Mouse (Mus musculus) cerebellum, adult 18-20 months (tissue): ENCODE results near the gene Homer2.

Experiments
- DNase-seq, 2 experiments: peaks; one replicate each; pipeline ENCODE4 v3.0.0; 2021

Gene Homer2

DNA sequence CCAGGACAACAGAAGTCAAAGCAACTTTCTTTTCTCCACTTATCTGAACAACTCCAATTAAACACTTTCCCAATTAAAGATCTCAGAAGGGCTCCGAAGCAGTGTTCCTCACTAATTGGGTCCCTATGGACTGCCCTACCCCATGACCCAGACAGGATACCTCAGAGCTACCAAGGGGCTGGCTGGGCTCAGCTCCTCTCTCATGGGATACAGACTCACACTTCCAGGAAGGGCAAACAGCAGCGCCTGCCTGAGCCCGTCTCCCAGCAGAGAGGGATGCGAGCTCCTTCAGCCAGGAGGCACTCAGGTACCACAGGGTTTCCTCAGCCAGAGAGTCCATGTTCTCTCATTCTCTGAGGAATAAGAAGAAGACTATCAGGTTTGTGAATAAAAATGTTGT is 9.4 kb downstream of the Homer2 start:
- no peak for DNase-seq

DNA sequence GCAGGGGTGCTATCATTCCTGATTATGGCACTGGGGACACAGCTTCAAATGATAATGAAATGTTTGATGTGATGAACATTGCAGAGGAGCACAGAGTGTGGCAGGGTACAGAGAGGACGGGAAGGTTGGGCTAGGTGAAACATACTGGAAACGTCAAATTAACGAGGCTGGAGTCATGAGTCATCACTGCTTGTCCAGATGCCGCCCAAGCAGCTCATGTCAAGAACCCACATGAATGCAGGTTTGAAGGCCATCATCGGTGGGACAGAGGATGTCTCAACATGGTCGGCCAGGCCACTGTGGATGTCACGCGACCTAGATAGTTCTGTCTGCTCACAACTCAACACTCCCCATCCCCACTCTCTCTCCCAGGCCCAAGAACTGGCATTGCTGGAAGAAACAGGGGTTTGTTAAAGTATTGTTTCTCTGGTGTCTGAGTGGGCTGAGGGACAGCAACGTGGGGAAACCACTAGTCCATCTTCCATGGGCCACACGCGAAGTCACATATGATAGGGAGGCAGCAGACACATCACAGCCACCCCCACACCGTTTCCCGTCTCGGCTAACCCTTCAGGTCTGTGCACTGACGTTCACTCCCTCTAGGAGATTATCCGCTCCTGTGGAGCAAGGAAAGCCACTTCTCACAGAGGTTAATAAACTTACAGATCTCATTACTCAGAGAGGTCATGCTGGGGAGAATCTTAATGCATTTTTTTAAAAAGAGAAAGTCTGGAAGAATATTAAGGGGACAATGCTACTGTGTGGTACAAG is 11.4 kb downstream of the Homer2 start:
- no peak for DNase-seq

DNA sequence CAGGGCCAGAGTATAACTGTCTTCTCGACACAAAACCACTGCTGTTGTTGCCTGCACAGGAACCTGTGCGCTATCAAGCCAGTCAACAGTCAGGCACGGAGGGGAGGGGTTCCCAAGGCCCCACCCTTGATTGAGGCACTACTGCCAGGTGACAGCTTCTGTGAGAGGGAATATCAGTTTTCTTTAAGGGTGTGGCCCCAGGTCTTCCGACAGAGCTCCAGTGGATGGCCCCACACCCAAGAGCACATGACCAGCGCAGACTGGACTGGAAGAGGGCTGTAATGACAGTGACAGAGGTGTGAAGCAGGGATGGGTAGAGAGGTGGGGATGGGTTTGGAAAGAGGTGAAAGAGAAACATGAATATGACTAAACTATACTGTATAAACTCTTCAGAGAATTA is 16.3 kb downstream of the Homer2 start:
- no peak for DNase-seq

DNA sequence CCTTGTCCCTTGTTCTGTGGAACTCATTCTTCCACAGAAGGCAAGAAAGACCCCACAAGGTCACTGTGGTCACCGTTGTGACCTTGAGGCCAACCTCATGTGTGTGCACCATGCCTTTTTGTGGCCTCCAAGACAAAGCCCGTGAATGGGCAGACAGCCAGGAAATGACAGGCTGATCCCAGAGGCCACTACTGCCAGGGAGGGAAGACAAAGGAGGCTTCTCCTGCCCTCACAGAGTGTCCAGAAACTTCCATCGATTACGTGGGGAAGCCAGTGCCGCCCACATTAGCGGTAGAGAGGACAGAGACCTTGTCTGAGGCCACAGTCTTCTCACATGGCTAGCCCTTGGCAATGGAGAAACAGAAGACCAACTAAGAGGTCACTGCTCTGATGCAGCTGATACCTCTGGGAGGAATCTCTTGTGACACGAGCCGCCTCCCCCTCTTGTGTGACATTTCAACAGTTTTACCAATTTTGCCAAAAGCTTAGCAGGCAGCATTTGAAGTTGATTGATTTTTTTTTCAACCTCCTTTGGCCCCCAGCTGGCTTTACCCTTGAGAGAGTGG is 18.1 kb downstream of the Homer2 start:
- no peak for DNase-seq

DNA sequence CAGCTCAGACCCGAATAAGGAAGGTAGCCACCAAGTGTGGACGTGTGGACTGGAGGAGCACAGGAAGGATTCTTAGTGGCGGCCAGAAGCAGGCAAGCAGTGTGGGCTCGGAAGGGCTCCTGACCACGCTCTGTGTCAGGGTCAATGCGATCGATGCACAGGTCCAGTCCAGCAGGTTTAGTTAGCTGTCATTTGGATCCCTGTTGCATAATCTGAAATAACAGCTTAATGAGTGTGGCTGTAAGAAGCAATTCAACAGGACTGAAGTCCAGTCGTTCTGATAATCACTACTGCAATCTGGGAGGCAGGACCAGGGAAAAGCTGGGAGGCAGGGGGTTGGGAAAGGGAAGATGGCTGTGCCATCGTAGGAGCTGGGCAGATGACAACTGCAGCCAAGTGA is 18.9 kb downstream of the Homer2 start:
- no peak for DNase-seq

DNA sequence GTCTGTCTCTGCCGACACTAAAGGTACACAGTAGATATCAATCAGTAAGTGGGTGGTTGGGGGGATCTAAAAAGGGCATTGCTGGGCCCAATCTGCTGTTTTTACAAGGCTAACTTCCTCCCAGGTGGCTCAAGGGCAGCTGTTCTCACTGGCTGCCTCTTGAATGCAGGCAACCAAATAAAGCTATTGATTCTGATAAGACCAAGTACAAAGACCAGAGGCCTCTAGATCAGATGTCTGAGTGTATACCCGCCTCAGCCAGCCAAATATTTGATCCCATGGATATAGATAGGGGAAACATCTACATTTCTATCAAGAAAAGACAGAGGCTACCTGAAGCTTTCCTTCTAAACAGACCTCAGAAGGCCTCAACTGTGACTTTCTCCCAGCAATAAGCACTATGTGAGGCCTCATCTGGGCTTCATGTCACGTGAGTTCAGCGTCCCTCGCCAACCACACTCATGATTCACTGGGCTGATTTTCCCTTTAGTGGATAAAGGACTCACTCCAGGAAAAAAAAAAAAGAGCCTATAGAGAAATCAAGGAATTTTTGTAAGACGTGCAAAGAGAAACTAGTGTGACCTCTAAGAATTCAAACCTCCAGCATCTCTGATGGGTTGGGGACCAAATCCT is 19.5 kb downstream of the Homer2 start:
- no peak for DNase-seq

DNA sequence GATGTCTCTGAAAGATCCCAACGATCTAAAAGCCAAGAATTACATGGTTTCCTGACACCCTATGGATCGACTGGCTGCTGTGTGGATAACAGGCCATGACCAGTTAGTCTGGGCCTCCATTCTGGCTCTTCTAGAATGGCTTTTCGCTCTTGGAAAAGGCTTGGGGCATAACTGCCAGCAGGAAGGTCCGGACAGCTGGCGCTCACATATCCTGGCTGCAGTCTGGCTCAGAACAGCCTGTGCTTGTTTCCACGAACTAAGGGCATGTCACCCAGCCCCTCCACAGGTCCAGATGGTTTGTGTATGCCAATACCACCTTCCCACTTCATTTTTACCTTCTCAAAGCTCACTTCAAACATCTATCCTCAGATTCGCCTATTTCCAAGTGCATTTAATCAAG is 22.0 kb downstream of the Homer2 start:
- DNase-seq = peak; percentile 79 to 86

DNA sequence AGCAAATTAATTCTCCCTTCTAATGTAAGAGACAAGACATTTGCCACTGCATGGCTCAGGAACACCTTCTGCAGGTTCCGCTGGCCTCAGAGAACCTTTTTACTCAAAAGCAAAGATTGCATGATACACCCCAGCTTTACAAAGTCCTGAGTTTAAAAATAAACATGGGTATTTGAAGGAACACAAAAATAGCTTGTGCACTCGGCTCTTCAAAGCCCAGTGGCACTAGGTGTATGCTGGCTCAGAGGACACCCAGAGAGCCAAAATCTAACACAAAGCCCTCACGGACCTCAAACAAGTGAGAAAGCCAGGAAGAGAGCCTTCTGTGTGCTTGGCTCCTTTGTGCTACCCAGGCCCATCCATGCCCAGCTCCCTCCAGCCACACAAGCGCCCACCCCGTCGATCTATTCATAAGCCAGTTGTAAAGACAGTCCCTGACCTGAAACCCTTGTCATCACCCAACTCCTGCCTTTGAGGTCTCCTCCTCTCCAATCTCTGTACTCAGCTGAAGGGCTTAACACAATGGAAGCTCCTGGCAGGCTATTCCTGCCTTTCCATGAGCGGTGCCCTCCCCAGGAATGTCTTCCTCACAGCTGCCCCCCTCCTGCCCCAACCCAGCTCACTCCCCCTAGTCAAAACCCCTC is 23.4 kb downstream of the Homer2 start:
- DNase-seq = no peak

DNA sequence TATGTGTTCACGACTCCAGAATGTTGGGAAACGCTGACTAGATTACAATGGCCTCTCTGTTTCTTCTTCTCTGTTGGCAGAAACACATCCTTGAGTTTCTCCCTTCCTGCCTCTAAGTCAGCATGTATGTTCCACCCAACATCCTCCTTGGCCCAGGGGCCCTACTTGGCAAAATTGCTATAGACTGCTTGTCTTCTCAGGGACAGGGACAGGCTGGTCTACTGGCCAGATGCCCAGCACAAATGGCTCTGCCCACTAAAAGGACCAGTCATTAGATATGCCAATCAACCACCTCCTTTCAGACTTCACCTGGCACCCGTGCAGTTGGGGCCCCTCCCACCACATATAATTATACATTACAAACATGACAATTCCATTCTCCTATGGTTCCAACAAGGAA is 25.9 kb downstream of the Homer2 start:
- DNase-seq = no peak

DNA sequence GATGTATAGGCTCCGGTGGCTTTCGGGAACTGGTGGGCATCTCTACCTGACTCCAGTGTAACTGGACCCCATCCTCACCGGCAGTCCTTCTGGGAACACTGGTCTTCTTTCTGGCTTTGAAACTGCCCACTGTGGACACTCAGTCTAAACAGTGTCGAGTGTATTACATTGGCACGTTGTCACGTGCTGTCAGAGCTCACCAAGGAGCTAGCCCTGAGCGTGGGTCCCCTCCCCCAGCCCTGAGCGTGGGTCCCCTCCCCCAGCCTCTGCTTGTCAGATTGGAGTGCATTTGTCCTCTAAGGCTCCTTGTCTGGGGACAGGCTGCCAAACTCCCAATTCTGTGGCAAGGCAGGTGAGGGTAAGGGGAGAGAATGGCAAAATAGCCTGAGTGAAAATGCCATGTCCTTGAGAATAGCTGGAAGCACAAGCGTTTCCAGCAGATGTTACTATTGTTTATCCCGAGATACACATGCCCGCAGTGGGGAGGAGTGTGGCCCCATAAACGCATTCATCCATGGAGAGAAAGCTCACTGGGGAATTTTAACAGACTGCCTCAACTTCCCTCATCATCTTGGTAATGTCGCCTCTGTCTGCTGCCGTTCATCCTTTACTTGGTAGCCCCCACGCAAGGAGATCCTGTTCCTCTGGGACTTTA is 33.8 kb downstream of the Homer2 start:
- DNase-seq = no peak

DNA sequence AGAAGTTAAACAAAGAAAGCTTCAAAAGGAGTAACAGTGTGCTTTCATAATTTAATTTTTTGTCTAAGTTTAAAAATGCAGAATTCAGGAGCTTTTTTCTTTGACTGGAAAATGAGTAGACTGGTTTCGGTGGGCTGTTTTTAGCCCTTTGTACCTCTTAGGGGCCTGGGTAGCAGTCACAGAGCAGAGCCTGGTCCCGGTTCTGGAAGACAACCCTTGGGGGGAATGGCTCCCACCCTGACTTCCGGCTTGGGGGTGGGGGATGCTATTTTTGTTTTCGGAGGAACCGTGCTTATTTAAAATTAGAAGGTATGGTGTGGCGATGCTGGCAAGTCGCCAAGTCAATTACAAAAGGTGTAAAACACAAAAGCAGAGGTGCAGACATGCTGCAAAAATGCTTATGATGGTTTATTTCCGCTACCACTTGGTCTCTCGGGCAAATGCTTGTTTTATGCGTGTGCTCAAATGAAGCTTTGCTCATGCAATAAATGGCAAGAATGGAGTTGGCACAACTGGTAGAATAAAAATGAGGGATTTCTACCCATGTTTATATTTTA is 34.5 kb downstream of the Homer2 start:
- DNase-seq = no peak

DNA sequence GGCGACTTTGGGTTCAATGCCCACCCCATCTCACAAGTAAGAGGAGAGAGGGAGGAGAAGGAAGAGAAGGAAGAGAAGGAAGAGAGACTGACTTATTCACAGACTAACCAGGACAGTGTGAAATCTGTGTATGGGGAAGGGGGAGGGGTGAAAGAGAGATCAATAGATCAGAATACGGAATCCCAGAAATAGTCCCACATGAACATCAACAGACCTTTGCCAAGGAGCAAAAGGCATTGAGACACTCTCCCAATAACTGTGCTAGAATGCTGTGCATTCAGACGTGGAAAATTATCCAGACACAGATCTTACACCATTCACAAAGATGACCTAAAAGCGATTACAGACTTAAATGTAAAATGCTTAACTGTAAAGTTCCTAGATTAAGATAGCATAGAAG is 40.2 kb downstream of the Homer2 start:
- no peak for DNase-seq

DNA sequence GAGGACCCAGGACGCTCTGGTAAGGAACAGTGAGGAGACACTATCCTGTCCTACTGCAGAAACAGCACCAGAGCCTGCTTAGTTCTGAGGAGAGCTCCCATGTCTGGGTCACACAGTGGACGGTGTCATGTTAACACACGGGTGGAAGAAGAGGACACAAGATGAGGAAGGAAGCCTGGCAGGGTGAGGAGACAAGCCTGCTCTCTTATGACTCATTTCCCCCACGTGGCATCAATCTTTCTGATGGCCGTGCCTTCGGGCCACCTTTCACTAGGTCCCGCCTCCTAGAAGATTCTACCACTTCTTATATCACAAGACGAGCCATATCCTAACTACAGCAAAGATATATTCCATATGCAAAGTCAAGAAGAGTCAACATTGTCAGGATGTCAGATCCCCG is 40.7 kb downstream of the Homer2 start:
- no peak for DNase-seq

DNA sequence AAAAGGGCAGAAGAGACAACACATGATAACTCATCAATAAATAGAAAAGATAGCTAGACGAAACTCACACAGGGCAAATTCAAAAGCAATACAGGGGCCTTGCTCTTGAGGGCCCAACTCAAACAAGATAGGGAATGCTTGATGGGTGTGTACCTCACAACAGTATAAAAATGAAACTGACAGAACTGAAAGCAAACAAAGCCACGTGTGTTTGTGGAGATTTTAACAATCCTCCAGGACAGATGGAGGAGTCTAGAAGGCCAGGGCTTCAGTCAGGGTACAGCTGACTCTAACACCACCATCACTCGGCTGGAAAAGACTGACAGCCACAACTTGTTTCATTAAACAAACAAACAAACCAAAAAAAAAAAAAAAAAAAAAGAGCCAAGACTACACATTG is 44.3 kb downstream of the Homer2 start:
- DNase-seq = no peak

DNA sequence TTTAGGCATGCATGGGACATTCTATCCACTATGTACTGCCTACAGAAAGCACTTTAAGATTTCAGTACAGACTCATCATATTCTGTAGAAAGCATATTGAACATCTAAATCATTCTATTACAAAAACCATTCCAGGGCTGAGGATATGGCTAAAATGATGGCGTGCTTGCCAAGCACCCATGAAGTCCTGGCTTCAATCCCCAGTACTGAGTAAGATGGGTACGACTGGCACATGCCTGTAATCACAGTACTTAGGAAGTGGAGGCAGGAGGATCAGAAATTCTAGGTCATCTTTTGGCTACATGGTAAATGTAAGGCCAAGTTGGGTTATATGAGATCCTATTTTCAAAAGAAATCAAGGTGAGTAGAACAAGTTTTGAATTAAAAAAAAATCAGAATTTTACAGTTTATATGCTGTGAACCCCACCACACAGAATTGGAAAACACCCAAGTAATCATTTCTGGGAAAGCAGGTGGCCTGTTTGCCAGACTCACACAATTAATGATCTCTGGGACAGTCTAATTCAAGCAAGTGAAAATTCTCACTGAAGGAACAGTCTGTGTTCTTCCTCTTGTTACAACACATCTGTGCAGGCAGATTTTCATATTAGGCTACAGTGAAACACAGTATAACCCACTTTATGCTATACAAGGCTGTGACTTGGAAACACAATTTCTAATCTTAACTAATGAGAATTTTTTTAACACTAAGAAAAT is 49.5 kb downstream of the Homer2 start:
- no peak for DNase-seq

DNA sequence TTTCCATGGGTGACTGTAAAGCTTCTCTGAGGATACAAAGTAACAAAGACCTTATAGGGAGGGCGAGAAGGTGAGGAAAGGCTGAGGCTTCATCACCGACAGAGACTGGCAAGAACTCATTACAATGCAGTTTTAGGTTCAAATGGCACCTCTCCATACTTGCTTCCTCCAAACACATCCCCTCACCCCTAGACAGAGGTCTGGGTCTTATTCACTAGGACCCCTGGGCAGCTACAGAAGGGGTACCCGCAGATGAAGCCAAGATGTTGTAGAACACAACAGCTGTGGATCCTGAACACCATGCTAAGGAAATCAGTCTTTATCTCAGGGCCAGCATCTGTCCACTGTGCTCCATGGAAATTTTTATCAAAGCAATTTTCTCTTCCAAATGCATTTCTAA is 50.3 kb downstream of the Homer2 start:
- no peak for DNase-seq

DNA sequence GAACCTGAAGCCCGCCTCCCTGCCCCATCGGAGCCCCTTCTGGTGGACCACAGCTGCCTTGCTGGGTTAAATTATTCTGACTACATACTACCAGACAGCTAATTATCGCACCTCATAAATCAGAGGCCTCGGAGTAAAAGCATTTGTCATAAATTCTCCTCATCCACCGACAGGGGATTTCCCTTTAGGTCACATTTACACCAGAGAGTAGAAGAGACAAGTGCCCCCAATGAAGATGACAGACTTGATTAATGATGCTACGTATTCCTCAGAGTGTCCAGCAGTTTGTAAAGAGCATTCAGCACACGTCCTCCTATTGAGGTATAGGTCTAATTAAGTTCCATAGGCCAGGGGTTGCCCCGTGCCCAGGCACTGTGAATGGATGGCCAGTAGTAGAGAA is 50.7 kb downstream of the Homer2 start:
- no peak for DNase-seq

DNA sequence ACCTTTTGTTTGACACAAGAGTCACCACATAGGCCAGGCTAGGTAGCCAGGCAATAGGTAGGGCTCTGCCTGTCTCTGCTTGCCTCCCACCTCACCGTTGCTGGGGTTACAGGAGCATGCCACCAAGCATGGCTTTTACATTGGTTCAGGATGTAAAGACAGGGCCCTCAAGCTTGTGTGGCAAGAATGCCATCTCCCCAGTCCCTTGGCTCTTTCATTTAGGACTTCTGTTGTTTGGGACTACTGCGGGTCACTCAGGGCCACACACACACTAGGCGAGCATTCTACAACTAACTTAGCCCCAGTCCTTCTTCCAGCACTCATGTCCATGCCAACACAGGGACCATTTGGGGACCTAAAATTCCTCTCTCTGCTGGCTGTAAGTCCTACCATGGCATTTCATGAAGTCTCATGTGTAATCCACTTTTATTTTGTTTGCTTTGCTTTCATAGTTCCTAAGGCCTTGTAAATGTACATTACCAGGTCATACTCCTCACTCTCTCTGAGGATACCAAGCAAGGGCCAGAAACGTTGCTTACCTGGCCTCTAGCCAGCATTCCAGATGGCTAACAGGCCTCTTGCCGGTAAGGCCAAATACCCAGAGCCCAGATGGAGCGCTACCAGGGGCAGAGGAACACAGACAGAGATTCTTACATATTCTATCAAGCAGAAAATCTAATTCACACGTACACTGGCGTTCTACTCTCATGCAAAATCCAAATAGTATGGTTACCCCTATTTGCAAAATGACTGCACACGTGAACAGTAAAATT is 52.2 kb downstream of the Homer2 start:
- DNase-seq = peak; percentile 94 to 95

DNA sequence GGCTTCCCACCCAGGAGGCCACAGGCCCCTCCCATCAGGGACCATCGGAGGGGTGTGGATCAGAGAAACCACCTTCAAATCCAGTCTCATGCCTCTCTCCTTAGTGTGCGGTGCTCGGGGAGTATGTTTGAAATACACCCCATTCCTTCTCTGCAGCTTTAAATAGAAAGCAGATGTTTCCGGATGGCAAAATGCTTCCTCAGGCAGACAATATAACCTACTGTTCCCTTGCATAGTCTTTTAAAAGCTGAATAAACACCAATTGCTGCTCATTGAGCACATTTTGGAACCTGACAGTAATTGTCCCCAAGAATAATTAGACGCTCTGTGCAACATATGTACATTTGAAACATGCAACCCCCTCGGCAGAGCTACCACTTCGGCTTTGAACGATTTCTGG is 53.3 kb downstream of the Homer2 start:
- DNase-seq = no peak

DNA sequence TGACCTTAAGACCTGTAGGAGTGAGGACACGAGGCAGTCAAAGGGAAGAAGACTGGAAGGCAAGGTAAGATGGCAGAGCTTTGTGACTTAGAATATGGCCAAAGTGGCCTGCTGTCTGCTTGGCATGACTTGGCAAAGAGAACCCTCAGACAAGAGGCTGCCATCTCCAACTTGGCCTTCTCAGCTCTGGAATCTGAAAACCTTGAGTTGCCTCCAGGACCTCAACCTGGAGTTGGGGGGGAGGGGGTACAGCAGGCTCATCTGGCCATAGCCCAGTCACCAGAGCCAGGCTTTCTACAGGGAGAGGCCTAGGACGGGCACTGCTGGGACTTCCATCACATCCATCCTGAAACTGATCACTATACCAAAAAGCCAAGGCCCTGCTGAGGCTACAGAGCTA is 55.0 kb downstream of the Homer2 start:
- DNase-seq = no peak

DNA sequence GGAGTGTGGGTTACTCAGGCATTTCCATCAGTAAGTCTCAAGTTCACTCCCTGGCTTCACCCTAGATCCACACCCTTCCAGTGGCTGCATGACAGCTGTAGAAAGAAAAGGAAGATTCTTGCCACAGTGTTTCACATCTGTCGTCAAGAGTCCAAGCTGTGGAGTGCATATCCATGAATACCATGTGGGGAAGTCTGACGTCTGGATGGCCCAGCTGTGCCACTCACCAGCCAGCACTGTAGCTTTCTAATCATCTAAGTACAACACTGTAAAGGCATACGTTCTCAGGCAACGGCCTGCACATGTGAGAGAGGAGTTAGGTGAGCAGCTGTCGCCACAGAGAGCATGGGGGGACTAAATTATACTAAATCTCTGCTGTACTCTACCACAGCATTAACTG is 56.0 kb downstream of the Homer2 start:
- no peak for DNase-seq

DNA sequence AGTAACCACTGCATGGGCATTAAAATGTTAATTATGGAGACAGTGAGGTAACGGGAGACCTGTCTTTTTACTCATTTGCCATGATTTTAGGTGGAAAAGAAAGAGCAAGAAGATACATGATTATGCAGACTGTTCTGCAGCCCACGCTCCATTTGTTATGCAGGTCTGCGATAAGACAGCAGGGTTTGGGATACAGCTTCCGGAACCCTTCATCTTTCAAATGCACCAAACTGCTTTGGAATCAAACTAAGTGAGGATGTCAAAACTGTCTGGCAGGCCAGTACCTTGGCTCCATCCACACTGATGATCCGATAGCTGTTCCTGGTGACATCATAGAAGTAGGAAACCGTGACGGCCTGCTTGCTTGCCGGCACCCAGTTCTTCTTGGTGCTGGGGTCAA is 58.1 kb downstream of the Homer2 start:
- no peak for DNase-seq
